Mouse (Mus musculus) lung, postnatal 0 days (tissue): ENCODE results near the gene Ociad1.

ENCODE experiments used
- CTCF ChIP-seq: IDR thresholded peaks from 2 replicates; pipeline ENCODE4 v1.5.1; 2016; ENCODE audit warnings: antibody characterized with exemption, mild to moderate bottlenecking
- EP300 ChIP-seq: IDR thresholded peaks from 2 replicates; pipeline ENCODE4 v1.6.1; 2016; ENCODE audit warnings: antibody characterized with exemption, mild to moderate bottlenecking, control low read depth

- TF ChIP-seq CTCF, result no peak
- TF ChIP-seq EP300, result no peak
These were observed 14.7 kb downstream of the Ociad1 start for GRCm38 (mm10) chr5:73307297-73307696.
